Mouse (Mus musculus): Measurements from ENCODE around the gene Fam168b. TPM values are rescaled to one million over a fixed set of nuclear protein-coding genes. Genes with fewer than 3 reads are reported as not detected.

Fam168b gene
- total RNA-seq (2023), result 100 to 1,000 TPM; 202 to 215 TPM

DNA sequence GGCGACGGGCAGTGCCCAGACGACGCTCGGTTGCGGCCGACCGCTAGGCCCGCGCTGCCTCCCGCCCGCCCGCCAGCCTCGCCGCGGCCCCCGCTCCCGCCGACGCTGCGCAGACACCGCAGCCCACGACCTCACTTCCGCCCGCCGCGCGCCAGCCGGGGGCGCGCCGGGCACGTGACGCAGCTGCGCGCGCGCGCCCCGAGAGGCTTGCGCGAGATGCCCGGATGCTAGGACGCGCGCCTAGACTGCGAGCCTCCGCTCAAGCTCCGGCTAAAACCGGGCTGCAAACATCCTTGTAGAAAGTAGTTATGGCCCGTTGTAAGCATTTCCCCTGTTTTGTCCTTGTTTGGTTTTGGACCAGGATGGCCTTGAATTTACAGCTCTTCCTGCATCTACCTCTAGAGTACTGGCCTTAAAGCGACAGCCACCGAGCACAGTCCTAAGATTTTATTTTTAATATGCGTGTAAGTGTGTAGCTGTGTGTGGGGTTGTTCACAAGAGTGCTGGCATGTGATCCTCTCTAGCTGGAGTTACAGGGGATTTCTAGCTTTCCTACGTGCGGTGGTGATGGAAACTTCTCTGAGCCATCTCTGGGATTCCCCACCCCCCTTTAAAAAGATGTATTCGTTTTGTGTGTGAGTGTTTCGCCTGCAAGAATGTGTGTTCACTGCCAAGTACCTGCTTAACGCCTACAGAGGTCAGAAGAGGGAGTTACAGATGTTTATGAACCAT is at the start of gene Fam168b:
Gene Fam168b, minus strand, starts transcription at position 179 of the 732 bp plus-strand sequence.

DNA sequence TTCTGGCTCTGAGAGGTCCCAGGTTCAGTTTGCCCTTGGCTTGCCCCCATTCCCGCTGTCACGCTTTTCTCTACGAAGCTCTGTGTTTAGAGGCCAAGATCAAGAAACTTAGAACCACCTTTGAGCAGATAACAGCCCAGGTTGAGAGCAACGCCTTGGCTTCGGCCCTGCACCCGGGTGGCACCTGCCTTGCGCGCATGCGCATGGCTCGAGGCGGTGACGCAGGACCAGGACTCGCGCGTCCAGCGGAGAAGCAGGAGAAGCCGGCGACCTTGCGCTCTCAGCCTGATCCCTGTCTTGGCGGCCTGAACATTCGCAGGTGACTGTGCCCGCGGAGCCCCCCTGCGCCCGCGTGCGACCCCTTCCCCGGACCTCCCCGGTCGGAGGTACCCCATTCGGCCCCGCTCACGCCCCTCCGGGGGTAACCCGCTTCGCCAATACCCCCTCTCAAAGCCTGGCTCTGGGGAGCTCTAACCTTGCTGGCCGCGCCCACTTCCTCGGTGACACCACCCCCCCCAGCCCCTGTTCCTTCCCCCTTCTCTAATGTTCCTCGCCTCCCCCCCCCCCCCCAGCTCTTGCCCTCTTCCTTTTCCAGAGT is 7.0 kb upstream of the Fam168b start, which contains the start of gene Plekhb2:
Gene Plekhb2, plus strand, starts transcription at position 232 of the 598 bp plus-strand sequence.

Other genes starting within 250 kb of the Fam168b start
- gene Plekhb2, start 6.9 kb upstream of the Fam168b start, total RNA-seq (2023), result 10 to 100 TPM; 41.1 to 45.4 TPM

Measured in B cell, adult 67 days (primary cell).